Mouse (Mus musculus): ENCODE results near the gene Cdon.

Cdon gene

GRCm38 (mm10) chr9:35493733-35494092 is 72.8 kb downstream of the Cdon start:
- DNase-seq (ENCODE audit: low spot score), result no peak

- DNase-seq (ENCODE audit: low spot score), result no peak
Observed at GRCm38 (mm10) chr9:35494937-35495336, 74.0 kb downstream of the Cdon start.

- DNase-seq (ENCODE audit: low spot score), result no peak
Observed at GRCm38 (mm10) chr9:35495471-35495870, 74.5 kb downstream of the Cdon start.

GRCm38 (mm10) chr9:35499946-35500345 is 79.0 kb downstream of the Cdon start:
- DNase-seq (ENCODE audit: low spot score), result no peak

GRCm38 (mm10) chr9:35502361-35503000 is 81.6 kb downstream of the Cdon start:
- no peak for DNase-seq (ENCODE audit: low spot score)

- DNase-seq (ENCODE audit: low spot score), result no peak
Observed at GRCm38 (mm10) chr9:35508234-35508633, 87.3 kb downstream of the Cdon start.

GRCm38 (mm10) chr9:35513900-35514299 is 93.0 kb downstream of the Cdon start:
- no peak for DNase-seq (ENCODE audit: low spot score)

GRCm38 (mm10) chr9:35516182-35516581 is 95.3 kb downstream of the Cdon start:
- DNase-seq (ENCODE audit: low spot score), result no peak

- DNase-seq (ENCODE audit: low spot score), result no peak
Observed at GRCm38 (mm10) chr9:35516711-35517110, 95.8 kb downstream of the Cdon start.

GRCm38 (mm10) chr9:35518169-35518568 is 97.2 kb downstream of the Cdon start, which contains the start of gene Gm1113:
TSS of gene Gm1113 (minus strand) at chr9:35518269.
- DNase-seq (ENCODE audit: low spot score), result no peak

- no peak for DNase-seq (ENCODE audit: low spot score)
Observed at GRCm38 (mm10) chr9:35520631-35521348, 99.9 kb downstream of the Cdon start.

GRCm38 (mm10) chr9:35522241-35522640 is 101.3 kb downstream of the Cdon start:
- no peak for DNase-seq (ENCODE audit: low spot score)

GRCm38 (mm10) chr9:35522821-35523515 is 102.0 kb downstream of the Cdon start:
- DNase-seq (ENCODE audit: low spot score), result no peak

GRCm38 (mm10) chr9:35523541-35523940 is 102.6 kb downstream of the Cdon start:
- peak; percentile 39 for DNase-seq (ENCODE audit: low spot score)

GRCm38 (mm10) chr9:35523941-35524411 is 103.0 kb downstream of the Cdon start:
- DNase-seq (ENCODE audit: low spot score), result peak; percentile 33

- DNase-seq (ENCODE audit: low spot score), result no peak
Observed at GRCm38 (mm10) chr9:35529141-35529540, 108.2 kb downstream of the Cdon start.

GRCm38 (mm10) chr9:35529796-35530195 is 108.9 kb downstream of the Cdon start:
- no peak for DNase-seq (ENCODE audit: low spot score)

GRCm38 (mm10) chr9:35533266-35533665 is 112.3 kb downstream of the Cdon start:
- no peak for DNase-seq (ENCODE audit: low spot score)

GRCm38 (mm10) chr9:35535110-35535509 is 114.2 kb downstream of the Cdon start:
- DNase-seq (ENCODE audit: low spot score), result no peak

- DNase-seq (ENCODE audit: low spot score), result no peak
Observed at GRCm38 (mm10) chr9:35535876-35536275, 114.9 kb downstream of the Cdon start.

GRCm38 (mm10) chr9:35539001-35539750 is 118.2 kb downstream of the Cdon start:
- DNase-seq (ENCODE audit: low spot score), result no peak

GRCm38 (mm10) chr9:35541024-35541423 is 120.1 kb downstream of the Cdon start:
- no peak for DNase-seq (ENCODE audit: low spot score)

Measured in ovary, postnatal 10 days (tissue).